Mouse (Mus musculus): ENCODE measurements at regions not wholly inside any gene's neighbourhood (a gene's known extent, or its start where the extent isn't known, plus 50 kb on each side); places are given as distances from the start of the nearest gene placed in this dataset.

DNA sequence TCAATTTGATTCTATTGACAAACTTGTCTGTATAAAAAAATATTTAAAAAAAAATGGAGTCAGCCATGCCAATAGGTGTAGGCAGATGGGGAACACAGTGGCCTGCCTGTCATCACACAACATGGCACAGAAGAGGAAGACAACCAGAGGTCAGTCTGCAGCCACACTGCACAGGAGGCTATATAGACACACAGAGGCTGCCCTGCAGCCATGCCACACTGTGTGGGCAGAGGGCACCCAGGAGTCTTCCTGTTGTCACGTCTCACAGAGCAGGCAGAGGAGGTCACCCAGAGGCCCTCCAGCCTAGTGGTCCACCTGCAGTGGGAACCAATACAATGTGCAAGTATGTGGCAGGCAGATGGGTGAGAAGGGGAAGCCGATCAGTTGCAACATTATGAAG lies 108.5 kb upstream of the Fer start:
- TF ChIP-seq POLR2A (IDR thresholded peaks at IDR 0.05; ENCODE audit: insufficient read depth, low read length) = no peak
- TF ChIP-seq CTCF (IDR thresholded peaks at IDR 0.05; ENCODE audit: low read depth, low read length) = no peak
- TF ChIP-seq EP300 (IDR thresholded peaks at IDR 0.05; ENCODE audit: insufficient read depth, low read depth, low read length) = no peak

All from ES-Bruce4 (cell line).